Mouse (Mus musculus): ENCODE results near the gene Ssh2.

The Ssh2 gene

DNA sequence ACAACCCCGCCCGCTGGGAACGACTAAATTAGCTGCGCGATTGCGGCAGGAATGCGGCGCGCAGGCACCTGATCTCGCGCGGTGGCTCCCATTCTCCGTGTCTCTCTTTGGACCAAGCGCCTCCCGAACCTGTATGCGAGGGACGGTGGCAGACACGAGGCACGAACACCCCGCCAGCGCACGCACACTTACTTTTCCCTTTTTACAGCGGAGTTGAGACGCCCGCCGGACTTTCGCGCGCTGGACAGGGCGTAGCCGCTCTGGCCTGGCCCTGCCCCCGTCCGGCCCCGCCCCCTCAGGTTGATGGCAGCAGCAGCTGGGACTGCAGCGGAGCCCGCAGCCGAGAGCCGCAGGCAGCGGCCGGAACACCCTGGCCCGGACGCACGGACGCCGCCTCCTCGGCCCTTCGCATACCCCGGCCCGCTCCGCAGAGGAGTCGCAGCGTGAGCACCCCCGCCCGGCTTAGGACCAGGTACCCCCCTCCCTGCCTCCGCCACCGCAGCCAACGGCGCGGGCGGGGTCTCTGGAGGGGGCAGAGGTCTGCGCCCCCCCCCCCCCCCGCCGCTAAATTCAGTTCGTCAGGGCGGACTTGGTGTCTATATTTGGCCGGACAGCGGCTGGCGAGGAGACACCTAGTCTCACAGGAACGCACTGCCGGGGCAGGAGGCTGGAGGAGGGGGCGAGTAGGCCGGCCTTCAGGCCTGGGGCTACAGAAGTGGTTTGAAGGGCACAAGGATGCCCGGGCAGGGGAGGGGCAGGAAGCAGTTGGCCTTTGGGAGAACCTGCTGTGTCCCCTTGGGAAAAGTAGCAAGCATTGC is 246.4 kb downstream of the Ssh2 start, which contains the start of gene Coro6:
Coro6 (plus strand) TSS at position 129 of the 818 bp plus-strand sequence.
- DNase-seq (ENCODE audit: low read depth), result peak; percentile 38

GRCm38 (mm10) chr11:77463101-77463445 is 247.0 kb downstream of the Ssh2 start:
- DNase-seq (ENCODE audit: low read depth), result no peak

GRCm38 (mm10) chr11:77463786-77464185 is 247.7 kb downstream of the Ssh2 start:
- DNase-seq (ENCODE audit: low read depth), result no peak

GRCm38 (mm10) chr11:77464684-77465083 is 248.6 kb downstream of the Ssh2 start:
- DNase-seq (ENCODE audit: low read depth), result no peak

DNA sequence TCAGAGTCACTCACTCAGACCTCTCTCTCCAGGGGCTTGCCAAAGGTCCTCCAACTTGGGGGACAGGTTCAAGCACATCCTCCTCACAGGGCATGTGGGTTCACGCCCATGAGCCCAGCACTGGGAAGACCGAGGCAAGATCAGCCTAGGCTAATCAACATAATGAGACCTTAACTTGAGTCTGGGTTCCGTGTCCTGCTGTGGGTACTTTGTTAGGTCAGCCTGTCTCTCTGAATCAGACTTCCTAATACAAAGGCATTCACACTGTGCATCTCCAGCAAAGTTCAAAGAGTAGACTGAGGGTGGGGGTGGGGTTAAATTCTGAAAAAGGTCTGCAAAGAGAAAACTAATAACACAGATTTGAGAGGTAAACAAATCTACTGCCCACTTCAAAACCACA is 249.0 kb downstream of the Ssh2 start:
- no peak for DNase-seq (ENCODE audit: low read depth)

DNA sequence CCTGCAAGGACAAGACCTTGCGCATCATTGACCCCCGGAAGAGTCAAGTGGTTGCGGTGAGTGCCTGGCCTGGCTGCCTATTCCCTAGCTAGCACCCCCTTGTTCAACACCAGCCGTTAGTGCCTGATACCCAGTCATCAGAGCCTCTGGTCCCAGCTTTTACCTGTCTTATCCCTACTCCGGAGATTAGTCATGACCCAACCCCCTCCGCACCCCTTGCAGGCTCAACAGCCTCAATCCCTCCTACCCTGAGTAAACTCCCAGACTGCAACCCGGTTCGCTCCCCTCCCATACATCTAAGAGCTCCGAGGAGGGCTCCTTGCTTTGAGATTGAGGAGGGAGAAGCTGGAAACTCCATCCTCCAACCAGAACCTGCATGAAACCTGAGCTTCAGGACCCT is 250.5 kb downstream of the Ssh2 start:
- DNase-seq (ENCODE audit: low read depth), result no peak

GRCm38 (mm10) chr11:77467157-77467556 is 251.1 kb downstream of the Ssh2 start:
- DNase-seq (ENCODE audit: low read depth), result peak; percentile 90

- peak; percentile 91 for DNase-seq (ENCODE audit: low read depth)
These were observed 251.7 kb downstream of the Ssh2 start for GRCm38 (mm10) chr11:77467784-77468183.

- DNase-seq (ENCODE audit: low read depth), result no peak
These were observed 252.3 kb downstream of the Ssh2 start for GRCm38 (mm10) chr11:77468397-77468796.

GRCm38 (mm10) chr11:77471407-77471806 is 255.3 kb downstream of the Ssh2 start:
- no peak for DNase-seq (ENCODE audit: low read depth)

DNA sequence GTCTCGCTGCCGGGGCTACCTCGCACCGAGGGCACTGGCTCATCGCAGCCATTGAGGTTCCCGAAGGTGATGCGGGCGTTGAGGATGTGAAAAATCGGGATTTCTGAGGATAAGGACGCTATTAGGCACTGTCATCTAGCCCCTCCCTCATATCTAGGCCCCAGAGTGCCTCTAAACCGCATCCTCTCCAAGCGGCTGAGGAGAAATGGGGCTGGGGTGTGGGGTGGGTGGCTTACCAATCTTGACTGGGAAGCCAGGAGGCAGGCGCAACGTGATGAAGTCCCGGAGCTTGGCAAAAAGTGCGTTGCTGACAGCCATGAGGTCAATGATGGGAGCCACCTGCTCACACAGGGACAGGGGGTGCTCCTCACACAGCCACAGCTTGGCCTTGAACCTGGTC is 256.7 kb downstream of the Ssh2 start:
- DNase-seq (ENCODE audit: low read depth), result no peak

DNA sequence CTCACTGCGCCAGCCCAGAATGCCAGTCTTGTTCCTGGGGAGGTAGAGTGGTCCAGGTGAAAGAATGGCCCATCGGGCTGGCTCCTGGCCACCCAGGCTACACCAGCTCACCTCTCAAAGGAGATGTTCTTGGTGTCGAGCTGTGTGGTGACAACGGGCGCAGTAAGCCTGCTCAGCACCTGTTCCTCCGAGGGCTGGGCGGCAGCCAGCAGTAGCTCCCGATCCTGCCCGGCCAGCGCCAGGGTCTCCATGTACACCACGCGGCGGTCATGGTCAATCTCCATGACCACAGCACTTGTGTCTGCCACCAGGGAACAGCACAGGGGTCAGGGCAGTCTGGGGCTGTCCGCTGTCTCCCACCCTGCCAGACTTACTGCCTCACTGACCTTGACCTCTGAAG is 260.1 kb downstream of the Ssh2 start:
- no peak for DNase-seq (ENCODE audit: low read depth)

DNA sequence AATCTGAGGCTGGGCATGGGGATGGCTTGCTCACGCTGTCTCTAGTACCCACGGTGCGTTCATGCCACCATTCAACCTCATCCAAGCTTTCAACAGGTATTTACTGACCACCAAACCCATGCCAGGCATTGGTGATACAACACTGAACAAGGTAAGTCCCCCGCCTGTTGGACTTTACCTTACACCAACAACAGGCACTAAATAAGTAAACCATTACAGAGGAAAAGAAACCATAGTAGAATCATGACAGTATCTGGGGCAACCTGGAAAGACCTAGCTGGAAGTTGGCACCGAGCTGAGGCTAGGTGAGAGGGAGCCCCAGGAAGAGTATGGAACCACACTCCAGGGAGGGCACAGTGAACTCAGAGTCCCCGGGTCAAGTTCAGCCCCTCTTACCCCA is 260.8 kb downstream of the Ssh2 start:
- DNase-seq (ENCODE audit: low read depth), result no peak

- no peak for DNase-seq (ENCODE audit: low read depth)
These were observed 267.0 kb downstream of the Ssh2 start for GRCm38 (mm10) chr11:77483043-77483442.

DNA sequence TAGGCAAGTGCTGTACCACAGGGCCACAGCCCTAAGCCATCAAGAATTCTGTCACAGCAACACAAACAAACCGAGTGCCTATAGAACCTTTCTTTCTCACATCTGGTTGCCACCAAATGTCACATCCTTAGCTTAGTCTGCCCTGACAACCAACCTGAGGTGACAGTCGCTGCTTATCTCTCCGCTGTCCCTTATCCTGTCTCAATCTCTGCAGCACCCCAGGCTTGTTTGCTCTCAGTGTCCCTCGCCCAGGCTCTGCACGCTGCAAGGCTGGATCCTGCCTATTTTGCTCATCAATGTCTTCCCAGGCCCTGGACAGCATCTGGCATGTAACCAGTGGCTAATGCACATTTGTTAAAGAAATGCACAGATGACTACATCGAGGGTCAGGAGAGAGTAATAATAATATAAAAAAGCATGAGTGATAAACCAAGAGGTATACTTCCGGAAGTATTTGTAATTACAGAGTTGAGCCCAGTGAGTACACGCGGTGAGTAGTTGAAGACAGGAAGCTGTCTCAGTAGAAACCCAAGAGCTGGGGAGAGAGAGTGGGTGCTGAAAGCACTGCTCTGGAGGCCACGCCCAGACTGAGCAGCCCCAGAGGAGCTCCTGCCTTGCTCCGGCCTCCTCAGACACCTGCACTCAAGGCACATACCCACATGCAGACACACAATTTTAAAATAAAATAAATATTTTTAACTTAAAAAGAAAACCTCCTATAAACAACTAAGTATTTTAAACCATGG is 267.6 kb downstream of the Ssh2 start:
- DNase-seq (ENCODE audit: low read depth), result peak; percentile 81

DNA sequence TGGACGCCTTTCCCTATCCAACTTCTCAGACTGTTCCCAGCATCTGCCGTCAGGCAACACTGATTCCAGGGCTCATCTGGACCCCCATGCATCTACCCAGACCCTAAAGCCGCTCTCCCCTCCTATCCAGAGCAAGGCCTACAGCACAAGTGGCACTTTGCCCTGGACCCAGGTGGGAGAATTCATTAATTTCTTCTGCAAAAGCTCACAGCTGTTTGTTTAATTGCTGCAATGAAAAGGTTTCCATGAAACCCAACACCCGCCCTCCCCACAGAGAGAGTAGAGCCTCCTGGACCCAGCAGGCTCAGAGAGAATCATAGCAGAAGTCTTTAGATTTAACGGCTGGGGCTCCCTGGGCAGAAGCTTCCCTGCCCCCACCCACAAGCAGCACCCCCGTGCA is 269.1 kb downstream of the Ssh2 start:
- DNase-seq (ENCODE audit: low read depth), result no peak

- peak; percentile 17 for DNase-seq (ENCODE audit: low read depth)
These were observed 270.7 kb downstream of the Ssh2 start for GRCm38 (mm10) chr11:77486798-77487197.

- DNase-seq (ENCODE audit: low read depth), result peak; percentile 47
These were observed 272.9 kb downstream of the Ssh2 start for GRCm38 (mm10) chr11:77488771-77489581.

DNA sequence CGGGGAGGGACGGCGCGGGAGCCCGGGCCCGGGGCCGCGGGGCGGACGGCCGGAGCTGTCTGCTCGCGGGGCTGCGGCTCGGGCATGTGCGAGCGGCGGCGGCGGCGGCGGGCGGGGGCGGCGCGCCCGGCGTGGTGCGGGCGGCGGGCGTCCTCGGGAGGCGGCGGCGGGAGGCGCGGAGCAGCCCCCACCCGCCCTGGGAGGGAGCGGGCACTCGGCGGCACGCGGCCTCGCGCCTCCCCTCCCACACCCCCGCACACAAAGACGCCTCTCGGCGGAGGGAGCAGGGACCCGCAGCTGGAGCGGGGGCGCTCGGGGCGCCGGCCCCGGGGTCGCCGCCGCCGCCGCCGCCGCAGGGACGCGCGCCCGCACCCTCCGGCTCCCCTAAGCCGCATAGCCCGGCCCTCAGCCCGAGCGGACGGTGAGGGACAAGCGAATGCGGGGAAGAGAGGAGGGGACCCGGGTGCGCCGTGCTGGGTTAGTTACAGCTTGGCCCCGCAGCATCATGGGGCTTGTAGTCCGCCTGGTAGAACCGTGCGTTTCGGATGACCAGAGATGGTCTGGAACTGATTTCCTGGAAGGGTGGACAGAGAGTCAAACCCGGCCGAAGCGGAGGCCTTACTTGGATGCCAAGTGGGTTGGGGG is 273.6 kb downstream of the Ssh2 start, which contains the start of gene Ankrd13b:
Ankrd13b (minus strand) TSS at position 88 of the 645 bp plus-strand sequence.
- DNase-seq (ENCODE audit: low read depth), result peak; percentile 56

DNA sequence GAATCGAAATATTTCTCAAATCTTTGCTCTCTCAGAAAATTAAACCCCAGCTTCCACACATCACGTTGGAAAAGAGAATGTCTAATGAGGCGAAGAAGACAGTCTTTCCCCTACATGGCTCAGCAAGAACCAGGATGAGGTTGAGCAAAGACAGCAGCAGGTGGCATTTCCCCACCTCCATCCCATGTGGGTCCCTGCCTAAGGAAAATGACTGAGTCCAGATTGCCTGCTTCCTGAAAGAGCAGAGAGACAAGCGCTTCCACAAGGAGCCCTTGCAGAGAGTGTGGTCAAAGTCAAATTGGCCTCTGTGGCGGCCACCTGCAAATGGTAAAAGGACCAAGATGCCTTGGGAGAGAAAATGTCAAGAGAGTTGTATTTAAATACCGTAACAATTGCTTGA is 274.4 kb downstream of the Ssh2 start:
- peak; percentile 24 for DNase-seq (ENCODE audit: low read depth)

DNA sequence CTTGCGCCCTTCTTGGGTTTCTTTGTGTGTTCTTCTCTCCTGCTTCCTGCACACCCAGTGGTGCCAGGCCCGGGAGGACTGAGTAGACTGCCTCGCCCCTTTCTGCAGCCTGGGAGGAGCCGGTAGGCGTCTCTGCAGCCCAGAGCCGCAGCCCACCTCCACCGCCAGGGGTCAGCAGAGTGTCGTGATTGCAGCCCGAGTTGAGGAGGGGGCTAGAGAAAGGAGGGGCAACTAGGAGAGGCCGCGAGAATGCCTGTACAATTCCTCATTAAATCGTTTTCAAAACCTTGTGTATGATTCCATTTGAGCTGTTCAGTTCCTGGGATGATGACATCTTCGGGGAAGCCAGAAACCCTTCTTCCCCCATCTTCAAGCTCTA is 275.0 kb downstream of the Ssh2 start:
- DNase-seq (ENCODE audit: low read depth), result peak; percentile 93

Data from naive thymus-derived CD4-positive, alpha-beta T cell, adult 2 months (primary cell).